Mouse (Mus musculus) limb, embryonic 14.5 days (tissue): ENCODE results near the gene Efr3b. TPM values are rescaled to one million over a fixed set of nuclear protein-coding genes. Genes with fewer than 3 reads are reported as not detected.

Source experiments
- ATAC-seq: fragments of 200-750 bp; cut with Nextera tagmentation; 2 replicates; pipeline ENCODE4 v1.8.0; 2017; ENCODE audit warnings: low read depth, moderate number of reproducible peaks, moderate TSS enrichment; ENCODE audit not compliant: low FRiP score
- DNase-seq: peaks from one replicate; pipeline ENCODE4 v3.0.0-alpha.2; 2015; ENCODE audit warnings: low spot score
- H3K27ac ChIP-seq: fragments of 300-500 bp; sonication (generic); replicated peaks from 2 replicates; pipeline ENCODE4 v1.5.1; 2014; ENCODE audit warnings: low read depth, mild to moderate bottlenecking, low read length, moderate library complexity, mixed read lengths
- H3K27me3 ChIP-seq: fragments of 300-500 bp; sonication (generic); 2 replicates; pipeline ENCODE4 v1.6.1; 2014; ENCODE audit warnings: low read length, mixed read lengths; ENCODE audit not compliant: control insufficient read depth, insufficient read depth
- H3K36me3 ChIP-seq: fragments of 300-500 bp; sonication (generic); 2 replicates; pipeline ENCODE4 v1.6.1; 2014; ENCODE audit warnings: mild to moderate bottlenecking, low read length, moderate library complexity, mixed read lengths; ENCODE audit not compliant: control insufficient read depth, insufficient read depth
- H3K4me1 ChIP-seq: fragments of 300-500 bp; sonication (generic); 2 replicates; pipeline ENCODE4 v1.6.1; 2014; ENCODE audit warnings: antibody characterized with exemption, low read length, mixed read lengths; ENCODE audit not compliant: control insufficient read depth, insufficient read depth
- H3K4me2 ChIP-seq: fragments of 300-500 bp; sonication (generic); replicated peaks from 2 replicates; pipeline ENCODE4 v1.6.1; 2014; ENCODE audit warnings: low read depth, mild to moderate bottlenecking, low read length, moderate library complexity; ENCODE audit not compliant: severe bottlenecking
- H3K4me3 ChIP-seq: fragments of 300-500 bp; sonication (generic); replicated peaks from 2 replicates; pipeline ENCODE4 v1.5.1; 2014; ENCODE audit warnings: low read length
- H3K9ac ChIP-seq: fragments of 300-500 bp; sonication (generic); 2 replicates; pipeline ENCODE4 v1.6.1; 2014; ENCODE audit warnings: mild to moderate bottlenecking, low read depth, low read length, moderate library complexity; ENCODE audit not compliant: severe bottlenecking
- H3K9me3 ChIP-seq: fragments of 300-500 bp; sonication (generic); 2 replicates; pipeline ENCODE4 v1.6.1; 2016; ENCODE audit warnings: low read length; ENCODE audit not compliant: control insufficient read depth
- POLR2A ChIP-seq: fragments of 200-500 bp; IDR thresholded peaks from 2 replicates; pipeline ENCODE4 v1.8.0; 2012; ENCODE audit warnings: inconsistent platforms, mild to moderate bottlenecking, moderate library complexity, borderline replicate concordance; ENCODE audit not compliant: insufficient read depth, insufficient read length; ENCODE audit errors: extremely low read depth
- WGBS: fragments of 180-500 bp; shearing (Covaris S2); extraction: QIAGEN DNeasy Blood & Tissue Kit; methylation state at CpG from one replicate; pipeline ENCODE4 v1.1.7; 2014; 5-methylcytosine and 5-hydroxymethylcytosine counted together
- polyA plus RNA-seq, 2 experiments: library from polyadenylated mRNA; depleted of rRNA in 1 of 2; stranded (reverse) in 1 of 2; unstranded in 1 of 2; fragments of >200 nt; fragmentation: Nextera tagmentation in 1 of 2; extraction: Ambion mirVana in 1 of 2; gene quantifications; 2 replicates each; pipeline versions ENCODE4 v1.2.1 to v1.2.3; 2012 to 2014

Efr3b gene
- 6.2 and 6.8 TPM in 2 replicates for polyA plus RNA-seq (2012; rRNA removed)
- 3.5 TPM in 2 replicates for polyA plus RNA-seq (2014; fragmentation: Nextera tagmentation; extraction: Ambion mirVana)

DNA sequence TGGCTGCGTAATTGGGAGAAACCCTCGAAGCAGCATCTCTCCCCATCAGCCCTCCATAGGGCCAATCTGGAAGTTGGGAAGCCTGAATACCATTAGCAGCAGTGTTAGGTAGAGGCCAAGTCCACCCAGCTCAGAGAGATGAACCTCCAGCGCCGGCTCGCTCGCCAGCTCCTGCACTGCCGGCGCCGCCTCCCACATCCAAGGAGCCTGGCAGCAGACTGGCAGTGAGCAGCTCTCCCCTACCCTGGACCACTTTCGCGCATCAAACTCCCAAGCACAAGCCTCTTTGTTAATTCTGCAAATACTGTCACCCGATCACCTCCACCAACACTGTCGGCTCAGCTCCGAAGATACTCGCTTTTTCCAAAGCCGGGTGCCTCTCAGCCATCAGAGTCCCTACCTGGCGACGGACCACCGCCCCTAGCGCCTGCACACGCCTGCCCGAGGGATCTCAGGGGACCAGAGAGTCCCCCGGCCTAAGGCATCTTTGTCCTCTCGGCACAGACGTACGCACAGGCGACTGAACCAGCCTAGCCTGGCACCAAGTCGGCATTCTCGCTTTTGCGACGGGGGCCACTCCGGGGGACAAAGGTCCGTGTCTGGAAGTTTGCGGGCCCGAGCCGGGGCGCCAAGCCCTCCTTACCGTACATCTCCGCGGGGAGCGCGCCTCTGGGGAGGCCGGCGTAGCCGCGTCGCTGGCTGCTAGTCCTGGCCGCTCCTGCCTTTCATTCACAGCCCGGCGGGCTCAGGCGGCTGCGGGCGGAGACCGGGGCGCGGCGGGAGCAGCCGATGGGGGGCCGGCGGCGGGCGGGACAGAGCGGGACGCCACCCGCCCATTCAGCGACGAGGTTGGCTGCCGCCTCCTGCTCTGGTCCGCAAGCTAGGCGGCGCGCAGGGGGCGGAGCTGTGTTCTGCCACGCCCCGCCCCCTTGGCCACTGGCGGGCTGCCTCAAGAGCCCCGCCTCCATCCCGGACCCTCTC lies at the start of gene Efr3b:
Efr3b (minus strand) TSS at position 855 of the 981 bp plus-strand sequence.
- Histone ChIP-seq H3K36me3 (no peaks in the 10 kb centered on the region), H3K9ac (peak within 1 kb of the TSS; percentile 61), H3K9me3 (no peaks in the 10 kb centered on the region), H3K27me3 (no peaks in the 10 kb centered on the region), H3K4me3 (peak within 1 kb of the TSS; percentile 71), H3K27ac (no peak within 1 kb of the TSS), H3K4me1 (peaks cover 10% of the 10 kb centered on the region), H3K4me2 (peak within 1 kb of the TSS; percentile 96)
- DNase-seq = peak; percentile 92
- peak; percentile 95 for ATAC-seq
- WGBS = under 1% methylated on average over 44 of the region's 78 CpGs
- no peak for TF ChIP-seq POLR2A

- DNase-seq = no peak
Measured at GRCm38 (mm10) chr12:4083441-4083840, 44.7 kb upstream of the Efr3b start.

GRCm38 (mm10) chr12:4082132-4083001 lies 43.7 kb upstream of the Efr3b start, which contains the start of gene Dnajc27:
Gene Dnajc27 (plus strand): TSS chr12:4082583.
- Histone ChIP-seq H3K4me3 (peak within 1 kb of the TSS; percentile 58), H3K27ac (peak within 1 kb of the TSS; percentile 95), H3K27me3 (no peaks in the 10 kb centered on the region), H3K9me3 (no peaks in the 10 kb centered on the region), H3K4me1 (no peaks in the 10 kb centered on the region), H3K36me3 (peaks cover 13% of the 10 kb centered on the region), H3K9ac (peak within 1 kb of the TSS; percentile 70), H3K4me2 (peak within 1 kb of the TSS; percentile 65)
- 6% methylated on average over 57 of the region's 59 CpGs for WGBS
- peak; percentile 95 for DNase-seq
- peak; percentile 37; the same call in 1 of the 2 replicates for TF ChIP-seq POLR2A
- peak; percentile 97 for ATAC-seq

More at GRCm38 (mm10) chr12:4083441-4083840, 44.7 kb upstream of the Efr3b start:
- peak overlapping the region; percentile 58; the same call in 1 of the 2 replicates for H3K4me3 ChIP-seq
- no peak overlapping the region for H3K9ac ChIP-seq
- H3K4me2 ChIP-seq = peak overlapping the region; percentile 65
- no peaks in the 10 kb centered on the region for H3K27me3 ChIP-seq
- ATAC-seq = no peak
- H3K36me3 ChIP-seq = peaks cover 19% of the 10 kb centered on the region
- TF ChIP-seq POLR2A = no peak
- no peak overlapping the region for H3K27ac ChIP-seq
- WGBS = 63% methylated on average over 8 of the region's 8 CpGs
- no peaks in the 10 kb centered on the region for H3K4me1 ChIP-seq
- no peaks in the 10 kb centered on the region for H3K9me3 ChIP-seq

- 0% methylated on average over 2 of the region's 2 CpGs for WGBS
- Histone ChIP-seq H3K36me3 (no peaks in the 10 kb centered on the region), H3K4me2 (no peak overlapping the region), H3K4me3 (no peak overlapping the region), H3K27me3 (no peaks in the 10 kb centered on the region), H3K4me1 (no peaks in the 10 kb centered on the region), H3K9me3 (no peaks in the 10 kb centered on the region), H3K27ac (no peak overlapping the region), H3K9ac (no peak overlapping the region)
- TF ChIP-seq POLR2A = no peak
- no peak for ATAC-seq
- peak; percentile 80 for DNase-seq
Measured at GRCm38 (mm10) chr12:4080311-4080710, 41.6 kb upstream of the Efr3b start.

DNA sequence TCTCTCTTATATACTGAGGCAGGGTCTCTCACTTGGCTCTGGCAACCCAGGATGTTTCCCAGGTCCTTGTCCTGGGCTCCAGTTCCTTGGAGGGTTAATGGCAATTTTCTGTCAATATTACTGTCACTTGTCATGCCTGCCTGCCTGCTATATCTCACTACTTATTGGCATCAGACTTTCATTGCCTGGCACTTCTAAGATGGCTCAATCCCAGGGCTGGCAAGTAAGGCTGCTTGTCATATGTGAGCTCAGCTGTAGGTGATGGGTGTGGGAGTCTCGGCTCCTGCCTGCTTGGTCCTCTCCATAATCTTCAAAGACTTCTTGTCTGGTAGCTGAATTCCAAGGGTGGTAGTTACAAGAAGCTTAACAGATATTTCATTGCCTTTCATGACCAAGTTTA lies 39.4 kb upstream of the Efr3b start:
- no peak for ATAC-seq
- Histone ChIP-seq H3K4me3 (no peak overlapping the region), H3K4me1 (no peaks in the 10 kb centered on the region), H3K4me2 (no peak overlapping the region), H3K9me3 (no peaks in the 10 kb centered on the region), H3K27ac (no peak overlapping the region), H3K27me3 (no peaks in the 10 kb centered on the region), H3K36me3 (no peaks in the 10 kb centered on the region), H3K9ac (no peak overlapping the region)
- WGBS = 21% methylated on average over 1 of the region's 1 CpGs
- TF ChIP-seq POLR2A = no peak
- no peak for DNase-seq
